Mouse (Mus musculus): ENCODE results near the gene Lonp1.

- no peak for TF ChIP-seq EP300 (optimal IDR thresholded peaks at IDR 0.05)
- no peak for TF ChIP-seq CTCF (IDR thresholded peaks at IDR 0.05; ENCODE audit: low read depth)
Observed at GRCm38 (mm10) chr17:56656171-56656570, 29.5 kb upstream of the Lonp1 start.
